Mouse (Mus musculus): ENCODE measurements around the gene Rnf224.
A peak's percentile ranks its signal among the peaks of the same experiment; 100 is the strongest.

Rnf224 gene

GRCm38 (mm10) chr2:25255284-25255779 is 18.7 kb upstream of the Rnf224 start, which contains the start of gene Tmem203:
Gene Tmem203 (plus strand): TSS chr2:25255439.
- peak; percentile 86 for DNase-seq

GRCm38 (mm10) chr2:25252331-25252730 is 15.7 kb upstream of the Rnf224 start:
- no peak for DNase-seq

DNA sequence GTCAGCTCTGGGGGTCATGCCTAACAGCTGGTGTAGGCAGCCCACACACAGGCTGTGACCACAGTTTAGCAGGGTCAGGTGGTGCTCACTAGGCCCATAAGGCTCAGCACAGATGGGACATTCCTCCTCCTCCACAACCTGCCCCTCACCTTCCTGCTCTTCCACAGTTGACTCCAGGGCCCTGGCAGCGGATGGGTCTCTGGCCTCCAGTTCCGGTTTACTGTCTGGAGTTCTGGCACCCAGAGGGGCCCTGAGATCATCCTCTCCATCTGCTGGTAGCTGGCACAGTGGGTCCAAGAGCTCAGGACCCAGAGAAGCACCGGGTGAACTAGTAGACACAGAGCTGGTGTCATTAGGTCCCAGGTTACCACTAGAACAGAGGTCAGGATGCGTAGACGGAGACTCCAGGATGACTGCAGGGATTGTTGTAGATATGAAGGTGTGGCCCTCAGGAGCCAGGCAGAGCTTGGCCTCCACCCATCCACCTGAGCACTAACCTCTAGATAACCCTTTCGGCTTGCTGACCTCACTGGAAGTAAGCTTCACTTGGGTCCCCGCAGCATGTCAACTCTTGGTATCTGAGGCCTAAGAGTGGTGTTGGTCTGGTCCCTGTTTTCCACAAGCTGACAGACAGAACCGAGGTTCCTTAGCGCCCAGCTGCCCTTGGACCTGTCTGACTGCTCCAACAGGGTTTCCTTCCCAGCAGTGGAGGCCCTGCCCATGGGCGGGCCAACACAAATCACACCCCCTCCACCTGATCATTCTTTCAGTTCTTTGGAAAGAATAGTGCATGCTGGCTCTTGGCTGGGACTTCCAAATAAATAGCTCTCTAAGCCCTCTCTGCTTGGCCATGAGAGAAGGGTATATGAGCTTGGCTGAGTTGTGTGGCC is 9.8 kb upstream of the Rnf224 start, which contains the start of gene AL732309.1:
Gene AL732309.1 (minus strand): TSS at position 681 of the 890 bp plus-strand sequence.
- peak; percentile 80 for DNase-seq

GRCm38 (mm10) chr2:25244144-25244543 is 7.6 kb upstream of the Rnf224 start:
- DNase-seq: no peak

DNA sequence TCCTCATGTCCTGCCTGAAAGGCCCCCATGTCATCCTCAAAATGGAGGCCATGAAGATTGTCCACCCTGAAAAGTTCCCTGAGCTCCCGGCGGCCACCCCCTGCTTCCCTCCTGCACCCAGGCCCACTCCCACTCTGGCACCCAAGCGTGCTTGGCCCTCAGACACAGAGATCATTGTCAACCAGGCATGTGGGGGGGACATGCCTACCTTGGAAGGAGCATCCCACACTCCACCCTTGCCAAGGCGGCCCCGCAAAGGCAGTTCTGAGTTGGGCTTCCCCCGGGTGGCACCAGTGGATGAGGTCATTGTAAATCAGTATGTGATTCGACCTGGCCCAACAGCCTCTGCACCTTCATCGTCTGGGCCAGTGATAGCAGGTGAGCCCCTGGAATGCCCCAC is 6.8 kb upstream of the Rnf224 start:
- DNase-seq: peak; percentile 63

DNA sequence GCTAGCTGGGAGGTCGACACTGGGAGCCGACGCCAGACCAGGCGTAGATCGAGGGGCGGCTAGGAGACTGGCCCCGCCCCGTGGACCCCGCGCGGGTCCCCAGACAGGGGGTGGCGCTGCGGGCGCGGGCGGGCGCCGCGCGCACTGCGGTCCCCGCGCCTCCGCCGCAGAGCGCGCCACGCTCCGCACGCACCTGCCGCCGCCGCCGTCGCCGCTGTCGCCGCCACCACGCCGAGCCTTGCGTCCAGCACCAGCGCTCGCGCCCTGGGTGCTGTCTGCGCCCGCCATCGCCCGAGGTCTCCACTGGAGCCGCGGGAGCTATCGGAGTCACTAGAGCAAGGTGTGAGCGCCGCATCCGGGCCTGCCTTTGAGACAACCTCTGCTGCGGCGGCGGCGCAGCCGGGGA is 5.5 kb upstream of the Rnf224 start, which contains the start of the genes Rnf208 and Cysrt1:
Gene Rnf208 (plus strand): TSS at position 155 of the 406 bp plus-strand sequence.
Gene Cysrt1 (minus strand): TSS at position 352 of the 406 bp plus-strand sequence.
- peak; percentile 68 for DNase-seq

DNA sequence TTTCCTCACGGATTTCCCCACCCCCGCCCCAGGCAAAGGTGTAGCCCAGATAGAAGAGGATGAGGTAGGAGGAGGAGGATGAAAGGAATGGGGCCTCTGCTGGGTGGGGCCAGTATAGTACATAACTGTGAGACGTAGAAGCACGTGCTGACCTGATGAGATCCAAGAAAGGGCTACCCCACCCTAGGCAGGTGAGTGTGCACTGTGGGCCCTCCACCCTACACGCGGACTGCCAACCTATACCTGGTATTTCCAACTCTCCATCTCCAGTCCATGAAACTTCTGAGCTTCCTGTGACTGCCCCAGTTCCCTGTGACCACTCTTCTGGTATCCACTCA is 4.8 kb upstream of the Rnf224 start:
- DNase-seq: peak; percentile 60

DNA sequence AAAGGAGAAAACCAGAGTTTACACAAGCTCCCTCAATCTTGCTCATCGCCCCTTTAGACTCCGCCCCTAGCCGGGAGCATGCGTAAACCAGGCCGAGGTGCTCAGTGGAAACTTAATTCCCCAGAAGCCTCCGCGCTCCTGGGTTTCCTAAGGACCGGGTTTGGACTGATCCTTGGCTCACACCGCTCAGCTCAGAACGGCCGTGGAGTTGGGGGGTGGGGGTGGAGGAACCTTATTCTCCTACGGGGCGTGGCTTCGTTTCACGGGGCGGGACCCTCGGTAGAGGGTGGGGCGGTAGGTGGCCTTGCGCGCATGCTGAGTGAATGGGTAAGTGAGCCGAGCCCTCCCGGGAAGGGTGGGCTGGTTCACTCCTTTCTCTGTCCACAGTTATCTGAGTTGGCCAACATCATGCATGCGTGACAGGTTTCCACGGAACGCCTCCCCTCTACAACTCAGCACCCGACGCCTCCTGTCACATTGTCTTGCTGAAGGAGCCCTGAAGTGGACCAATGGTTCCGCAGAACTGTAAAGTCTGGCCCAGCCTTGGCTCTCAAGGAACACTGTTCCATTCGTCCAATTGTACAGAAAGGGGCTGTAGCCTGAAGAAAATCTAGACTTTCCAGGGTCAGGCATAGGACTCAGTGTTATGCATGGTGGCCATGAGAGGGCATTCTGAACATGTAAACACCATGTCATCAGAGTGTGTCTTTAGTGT is 4.3 kb upstream of the Rnf224 start:
- DNase-seq: peak; percentile 83

DNA sequence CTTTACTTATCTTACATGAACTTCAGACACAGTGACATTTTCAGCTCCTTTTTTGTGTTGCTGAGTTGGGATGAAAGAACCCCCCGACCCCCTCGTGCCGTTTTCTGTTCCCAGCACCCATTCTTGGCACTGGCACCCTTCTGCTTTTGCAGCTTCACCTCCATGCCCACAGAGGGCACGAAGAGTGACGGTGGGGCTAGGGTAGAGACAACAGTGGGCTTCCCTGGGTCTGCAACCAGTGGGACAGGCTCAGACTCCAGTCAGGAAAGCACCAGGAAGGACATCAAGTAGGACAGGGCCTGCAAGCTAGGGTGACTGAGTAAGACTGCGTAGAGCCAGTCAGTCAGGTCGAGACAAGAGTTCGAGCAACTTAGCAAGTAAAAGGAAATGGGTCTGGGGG is 3.7 kb upstream of the Rnf224 start:
- DNase-seq: peak; percentile 56

- DNase-seq: peak; percentile 60
Observed at GRCm38 (mm10) chr2:25239766-25240165, 3.2 kb upstream of the Rnf224 start.

DNA sequence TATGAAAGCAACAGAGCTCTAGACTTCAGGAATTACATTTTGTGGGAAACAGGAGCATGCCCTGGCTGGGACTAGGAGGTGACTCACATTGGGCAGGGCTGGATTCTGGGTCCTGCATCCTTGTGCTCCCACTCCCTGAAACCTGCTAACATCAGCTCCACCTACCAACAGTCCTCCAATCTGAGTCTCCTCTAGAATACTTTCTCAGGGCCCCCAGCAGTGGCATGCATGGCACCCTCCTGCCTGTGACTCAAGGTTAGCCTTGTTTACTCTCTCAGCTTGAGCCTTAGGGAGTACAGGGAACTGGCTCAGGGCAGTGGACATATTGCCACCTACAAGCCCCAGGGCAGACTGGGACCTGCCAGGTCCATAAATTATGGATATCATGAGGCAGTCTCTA is 1.5 kb upstream of the Rnf224 start:
- no peak for DNase-seq

DNA sequence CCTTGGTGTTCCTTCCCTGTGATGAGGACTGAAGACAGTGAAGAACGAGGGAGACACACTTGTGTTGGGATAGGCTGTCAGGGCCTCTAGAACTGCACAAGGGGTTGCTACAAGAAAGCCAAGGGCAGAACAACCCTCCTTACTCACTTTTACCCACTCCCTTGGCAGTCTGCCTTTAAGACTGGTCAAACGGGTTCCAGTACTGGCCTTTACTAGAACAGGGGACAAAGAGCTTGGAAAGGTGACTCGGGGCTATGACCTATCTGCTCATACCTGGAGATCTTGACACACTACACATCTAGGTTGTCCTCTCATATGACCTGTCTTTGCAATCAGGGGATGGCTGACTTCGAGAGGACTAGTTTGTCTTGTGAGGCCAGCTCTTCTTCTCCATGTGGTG is 935 bp upstream of the Rnf224 start:
- DNase-seq: no peak

- DNase-seq: no peak
Observed at GRCm38 (mm10) chr2:25234551-25235220, 1.9 kb downstream of the Rnf224 start.

DNA sequence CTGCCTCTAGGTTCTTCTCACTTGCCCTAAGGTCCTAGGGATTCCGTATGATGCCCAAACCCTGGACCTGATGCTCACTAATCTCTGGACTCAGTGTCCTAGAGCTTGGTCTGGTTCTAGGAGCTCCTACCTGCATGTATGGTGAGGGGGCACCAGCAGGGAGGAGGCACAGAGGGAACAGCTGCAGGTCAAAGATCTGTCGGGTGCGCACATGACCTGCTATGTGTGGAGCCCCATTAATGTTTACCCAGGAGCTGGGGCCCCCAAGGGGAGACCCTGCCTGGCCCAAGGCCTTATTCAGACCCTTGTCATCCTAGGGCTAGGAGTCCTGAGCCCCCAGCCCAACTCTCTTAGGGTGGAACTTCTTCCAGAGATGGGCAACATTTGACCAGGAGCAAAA is 2.5 kb downstream of the Rnf224 start, which contains the start of gene Slc34a3:
Gene Slc34a3 (minus strand): TSS at position 315 of the 400 bp plus-strand sequence.
- no peak for DNase-seq

DNA sequence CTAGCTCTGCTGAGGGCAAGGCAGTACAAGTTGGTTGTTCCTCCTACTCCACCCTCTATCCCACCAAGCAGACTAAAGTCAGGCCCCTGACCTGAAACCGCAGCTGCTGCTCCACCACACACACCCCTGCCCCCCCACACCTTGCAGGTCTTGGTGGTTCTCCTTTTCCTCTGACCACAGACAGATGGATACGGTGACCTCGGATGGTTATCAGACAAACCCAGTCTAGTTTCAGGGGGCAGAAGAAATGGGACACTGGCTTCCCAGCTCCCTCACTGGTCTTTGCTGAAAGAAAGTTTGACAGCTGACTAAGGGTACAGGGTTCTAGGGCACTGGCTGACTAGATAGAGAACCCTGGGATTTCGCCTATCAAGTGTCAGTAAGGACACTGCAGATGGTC is 3.2 kb downstream of the Rnf224 start:
- DNase-seq: no peak

GRCm38 (mm10) chr2:25231038-25231437 is 5.5 kb downstream of the Rnf224 start:
- no peak for DNase-seq

GRCm38 (mm10) chr2:25230581-25230980 is 6.0 kb downstream of the Rnf224 start:
- no peak for DNase-seq

- DNase-seq: no peak
Observed at GRCm38 (mm10) chr2:25229582-25229981, 7.0 kb downstream of the Rnf224 start.

DNA sequence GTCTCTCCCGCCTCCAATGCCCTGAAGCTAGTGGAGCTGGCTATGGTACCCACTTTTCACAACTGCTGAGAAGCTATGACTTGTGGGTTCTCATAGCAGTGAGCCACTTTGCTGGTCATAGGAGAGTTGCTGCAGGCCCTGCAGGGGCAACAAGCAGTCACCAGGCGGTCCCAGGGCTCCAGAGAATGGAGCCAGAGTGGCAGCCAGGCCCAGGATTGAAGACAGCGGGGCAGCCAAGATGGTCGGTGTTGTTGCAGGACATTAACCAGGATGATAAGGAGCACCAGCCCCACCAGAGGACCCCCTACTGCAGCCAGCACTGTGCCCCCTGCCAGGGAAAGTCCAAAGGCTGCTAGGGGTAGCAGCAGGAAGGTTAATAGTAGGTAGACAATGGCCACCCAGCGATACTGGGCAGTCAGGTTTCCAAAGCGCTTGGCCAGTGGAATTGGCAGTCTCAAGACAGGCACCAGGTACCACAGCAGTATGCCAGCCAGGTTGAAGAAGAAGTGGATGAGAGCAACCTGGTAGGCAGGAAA is 7.5 kb downstream of the Rnf224 start:
- DNase-seq: peak; percentile 70

DNA sequence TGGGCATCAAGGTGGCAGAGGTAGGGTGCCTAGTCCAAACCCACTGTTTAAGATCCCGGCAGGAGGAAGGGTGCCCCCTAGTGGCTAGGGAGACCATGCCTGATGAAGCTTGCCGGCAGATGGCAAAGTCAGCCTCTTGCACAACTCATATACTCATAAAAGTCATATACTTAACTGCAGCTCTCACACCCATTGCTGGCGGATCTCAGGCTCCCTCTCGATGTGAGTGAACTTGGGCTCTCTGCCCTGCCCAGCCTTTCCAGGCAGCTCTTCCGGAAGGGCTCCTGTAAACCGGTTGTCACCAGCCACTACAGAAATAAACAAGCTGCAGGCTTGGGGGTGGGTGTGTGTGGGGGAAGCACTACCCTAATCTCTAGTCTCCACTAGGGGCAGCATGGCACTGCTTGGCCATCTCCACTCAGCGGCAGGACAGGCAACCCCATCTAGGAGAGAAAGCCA is 8.1 kb downstream of the Rnf224 start:
- DNase-seq: peak; percentile 93

DNA sequence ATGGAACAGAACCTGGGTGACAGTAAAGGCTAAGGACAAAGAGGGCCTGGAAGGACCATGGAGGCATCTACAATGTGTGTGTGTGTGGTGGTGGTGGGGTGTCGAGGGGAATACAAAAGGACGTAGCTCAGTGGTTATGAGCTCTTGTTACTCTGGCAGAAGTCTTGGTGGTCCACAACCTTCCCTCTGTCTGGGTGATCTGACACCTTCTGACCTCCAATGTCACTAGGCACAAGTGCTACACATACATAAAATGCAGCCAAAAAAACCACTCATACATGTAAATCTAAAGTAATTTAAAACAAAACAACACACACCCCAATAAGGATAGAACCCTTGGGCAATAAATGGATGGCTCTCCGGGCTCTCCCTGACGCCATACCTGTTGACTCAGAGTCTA is 9.2 kb downstream of the Rnf224 start:
- DNase-seq: no peak

DNA sequence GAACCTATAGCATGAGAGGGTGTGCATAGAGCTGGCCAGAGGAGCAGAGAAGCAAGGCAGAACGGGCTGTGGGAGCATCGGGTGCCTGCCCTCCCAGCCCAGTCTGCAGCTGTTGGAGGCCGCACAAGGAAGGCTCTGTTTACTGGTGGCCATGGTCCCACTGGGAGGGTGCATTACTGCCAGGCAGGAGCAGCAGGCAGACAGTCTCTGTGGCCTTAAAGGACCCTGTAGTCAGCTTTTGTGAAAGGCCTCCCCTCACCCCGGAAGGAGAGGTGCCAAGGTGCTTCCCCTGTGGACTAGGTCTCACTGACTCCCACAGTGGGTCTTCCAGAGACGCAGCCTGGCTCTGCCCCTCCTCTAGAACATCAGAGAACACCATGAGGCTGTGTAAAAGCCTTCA is 9.7 kb downstream of the Rnf224 start:
- peak; percentile 72 for DNase-seq

Measured in cerebellum, adult 9-11 months (tissue).